Mouse (Mus musculus): ENCODE measurements around the gene Bloc1s5. TPM values are rescaled to one million over a fixed set of nuclear protein-coding genes. Genes with fewer than 3 reads are reported as not detected.
"Not testable (repeated sequence)": the region's sequence is repeated elsewhere in the genome, so short reads cannot be mapped to it uniquely, and the experiment has no call there.

Gene Bloc1s5
- 14.2 and 16.4 TPM in 2 replicates for polyA plus RNA-seq (2015; fragmentation: Nextera tagmentation; extraction: Ambion mirVana)

GRCm38 (mm10) chr13:38634800-38635269, at the start of gene Bloc1s5:
TSS of gene Bloc1s5 (minus strand) at chr13:38635109.
- Histone ChIP-seq H3K27ac (peak within 1 kb of the TSS; percentile 94), H3K4me3 (replicated peaks) (peak within 1 kb of the TSS; percentile 68), H3K9ac (peak within 1 kb of the TSS; percentile 80), H3K27me3 (no peaks in the 10 kb centered on the region), H3K4me2 (peak within 1 kb of the TSS; percentile 72), H3K4me1 (replicated peaks) (peaks cover 53% of the 10 kb centered on the region), H3K9me3 (replicated peaks) (no peaks in the 10 kb centered on the region), H3K36me3 (peaks cover 5% of the 10 kb centered on the region)
- WGBS (ENCODE audit: insufficient replicate concordance), result under 1% methylated on average over 44 of the region's 44 CpGs
- peak; percentile 93 for DNase-seq
- peak; percentile 88 for ATAC-seq (ENCODE audit: low read depth)

DNA sequence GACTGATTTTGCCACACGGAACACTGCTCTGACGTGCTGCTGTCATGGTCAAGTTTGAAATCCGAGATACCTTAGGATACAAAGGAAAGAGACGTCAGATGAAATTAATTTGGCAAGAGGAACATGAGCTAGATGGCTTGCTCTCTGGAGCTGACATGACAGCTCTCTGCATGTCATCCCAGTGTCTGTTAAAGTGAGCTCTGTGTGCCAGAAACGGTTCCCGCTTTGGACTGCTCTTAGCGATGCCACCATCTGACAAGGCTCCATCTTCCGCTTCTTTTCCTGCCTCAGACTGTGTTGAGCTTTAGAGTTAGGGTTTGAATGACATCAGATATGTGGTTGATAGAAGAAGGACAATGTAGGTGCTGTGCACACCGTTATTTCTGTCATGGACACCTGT, 37.4 kb upstream of the Bloc1s5 start:
- DNase-seq, result no peak
- 71% methylated on average over 9 of the region's 9 CpGs for WGBS (ENCODE audit: insufficient replicate concordance)
- H3K4me3 ChIP-seq (replicated peaks), result no peak overlapping the region

DNA sequence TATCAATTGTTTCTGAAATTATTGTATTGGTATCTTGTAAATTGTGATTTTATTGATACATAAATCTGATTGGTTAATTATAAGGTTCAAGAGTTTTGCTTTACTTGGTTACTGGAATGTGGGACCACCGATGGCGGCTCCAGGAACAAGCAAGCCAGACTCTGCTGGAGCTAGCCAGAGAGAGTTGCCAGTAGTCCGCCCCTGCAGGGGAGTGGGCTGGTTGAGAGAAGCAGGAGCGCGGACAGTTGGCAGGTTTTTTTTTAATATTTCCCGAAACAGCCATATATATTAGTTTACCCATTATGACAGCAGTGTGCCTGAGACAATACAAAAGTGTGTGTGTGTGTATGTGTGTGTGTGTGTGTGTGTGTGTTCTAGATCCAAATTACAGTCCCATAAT, 36.5 kb upstream of the Bloc1s5 start:
- not testable (repeated sequence) for DNase-seq; H3K36me3 ChIP-seq; H3K9me3 ChIP-seq (replicated peaks); H3K27me3 ChIP-seq; H3K4me3 ChIP-seq (replicated peaks); ATAC-seq (ENCODE audit: low read depth); H3K9ac ChIP-seq; H3K4me1 ChIP-seq (replicated peaks); H3K27ac ChIP-seq; H3K4me2 ChIP-seq
- WGBS (ENCODE audit: insufficient replicate concordance), result 76% methylated on average over 6 of the region's 6 CpGs

More for the DNA sequence above, 37.4 kb upstream of the Bloc1s5 start:
- Histone ChIP-seq H3K36me3 (no peaks in the 10 kb centered on the region), H3K27ac (no peak overlapping the region), H3K9me3 (replicated peaks) (no peaks in the 10 kb centered on the region), H3K9ac (no peak overlapping the region), H3K4me2 (no peak overlapping the region), H3K27me3 (no peaks in the 10 kb centered on the region), H3K4me1 (replicated peaks) (peaks cover 4% of the 10 kb centered on the region; the same call in 1 of the 2 replicates)
- ATAC-seq (ENCODE audit: low read depth), result no peak

DNA sequence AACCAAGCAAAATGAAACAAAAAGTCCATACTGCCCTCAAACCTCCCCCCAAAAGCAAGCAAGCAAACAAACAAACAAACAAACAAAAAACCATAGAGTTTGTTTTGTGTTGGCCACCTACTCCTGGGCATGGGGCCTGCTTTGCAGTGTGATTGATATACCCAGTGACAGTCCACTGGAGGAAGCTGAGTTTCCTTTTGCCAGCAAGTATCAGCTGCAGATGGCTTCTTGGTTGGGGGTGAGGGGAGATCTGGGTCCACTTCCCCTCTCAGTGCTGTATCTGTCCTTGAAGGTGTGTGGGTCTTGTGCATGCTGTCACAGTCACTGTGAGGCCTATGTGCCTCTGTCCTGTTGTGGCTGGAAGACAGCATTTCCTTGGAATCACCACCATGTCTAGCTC, 35.1 kb upstream of the Bloc1s5 start:
- no peak overlapping the region for H3K4me3 ChIP-seq (replicated peaks)
- no peak for ATAC-seq (ENCODE audit: low read depth)

DNA sequence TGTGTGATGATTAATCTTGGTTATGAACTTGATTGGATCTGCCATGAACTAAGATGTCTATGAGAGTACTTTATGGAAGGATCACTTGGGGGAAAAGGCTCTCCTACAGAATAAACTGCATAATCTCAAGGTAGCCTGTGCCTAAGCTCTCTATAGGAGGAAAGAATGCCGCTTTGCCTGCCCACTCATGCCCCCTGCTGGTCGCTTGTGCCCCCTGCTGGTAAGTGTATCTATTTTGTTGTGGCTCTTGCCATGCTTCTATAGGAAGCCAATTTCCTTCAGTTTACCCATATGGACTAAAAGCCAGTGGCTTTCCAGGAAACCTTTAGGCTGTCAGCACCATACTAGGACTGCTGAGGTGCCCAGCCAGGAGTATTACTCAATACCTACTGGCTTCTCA, 33.6 kb upstream of the Bloc1s5 start:
- peak; percentile 47; the same call in 1 of the 2 replicates for ATAC-seq (ENCODE audit: low read depth)
- no peaks in the 10 kb centered on the region for H3K36me3 ChIP-seq
- H3K9me3 ChIP-seq (replicated peaks), result no peaks in the 10 kb centered on the region
- 5% methylated on average over 2 of the region's 2 CpGs for WGBS (ENCODE audit: insufficient replicate concordance)
- no peak overlapping the region for H3K27ac ChIP-seq
- H3K27me3 ChIP-seq, result no peaks in the 10 kb centered on the region
- DNase-seq, result peak; percentile 68
- no peak overlapping the region for H3K9ac ChIP-seq
- no peak overlapping the region for H3K4me3 ChIP-seq (replicated peaks)
- H3K4me2 ChIP-seq, result no peak overlapping the region
- peaks cover 31% of the 10 kb centered on the region for H3K4me1 ChIP-seq (replicated peaks)

More for the DNA sequence above, 35.1 kb upstream of the Bloc1s5 start:
- Histone ChIP-seq H3K4me1 (replicated peaks) (peaks cover 18% of the 10 kb centered on the region), H3K4me2 (no peak overlapping the region), H3K36me3 (no peaks in the 10 kb centered on the region), H3K27ac (no peak overlapping the region), H3K9ac (no peak overlapping the region), H3K9me3 (replicated peaks) (no peaks in the 10 kb centered on the region), H3K27me3 (no peaks in the 10 kb centered on the region)
- DNase-seq, result no peak

- Histone ChIP-seq H3K9ac (peak overlapping the region; percentile 27; the same call in 1 of the 2 replicates), H3K27ac (peak overlapping the region; percentile 64), H3K9me3 (replicated peaks) (peaks cover 9% of the 10 kb centered on the region; the same call in 1 of the 2 replicates), H3K36me3 (no peaks in the 10 kb centered on the region), H3K4me3 (replicated peaks) (no peak overlapping the region), H3K4me1 (replicated peaks) (peaks cover 39% of the 10 kb centered on the region), H3K27me3 (no peaks in the 10 kb centered on the region), H3K4me2 (peak overlapping the region; percentile 49)
- ATAC-seq (ENCODE audit: low read depth) (peak; percentile 95), DNase-seq (peak; percentile 27)
- 15% methylated on average over 1 of the region's 1 CpGs for WGBS (ENCODE audit: insufficient replicate concordance)
These were observed 29.8 kb upstream of the Bloc1s5 start for GRCm38 (mm10) chr13:38664753-38665152.

DNA sequence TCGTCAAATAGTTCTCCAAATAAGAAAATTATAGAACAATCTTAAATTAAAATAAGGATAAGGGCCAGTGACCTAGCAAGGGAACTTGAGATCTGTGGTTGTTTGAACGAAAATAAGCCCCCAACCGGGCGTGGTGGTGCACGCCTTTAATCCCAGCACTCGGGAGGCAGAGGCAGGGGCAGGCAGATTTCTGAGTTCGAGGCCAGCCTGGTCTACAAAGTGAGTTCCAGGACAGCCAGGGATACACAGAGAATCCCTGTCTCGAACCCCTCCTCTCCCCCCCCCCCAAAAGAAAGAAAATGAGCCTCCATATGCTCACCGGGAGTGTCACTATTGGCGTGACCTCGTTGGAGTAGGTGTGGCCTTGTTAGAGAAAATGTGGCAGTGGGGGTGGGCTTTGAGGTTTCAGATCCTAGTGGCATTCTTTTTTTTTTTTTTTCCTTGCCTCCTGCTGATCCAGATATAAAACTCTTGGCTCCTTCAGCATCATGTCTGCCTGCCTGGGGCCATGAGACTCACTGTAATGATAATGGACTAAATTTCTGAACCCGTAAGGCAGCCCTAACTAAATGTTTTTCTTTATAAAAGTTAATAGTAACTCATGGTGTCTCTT, 24.7 kb upstream of the Bloc1s5 start:
- Histone ChIP-seq H3K27ac (peak overlapping the region; percentile 77), H3K27me3 (no peaks in the 10 kb centered on the region), H3K9me3 (replicated peaks) (peaks cover 9% of the 10 kb centered on the region; the same call in 1 of the 2 replicates), H3K4me3 (replicated peaks) (0 out of 2 replicates have a peak overlapping the region, but pooled peaks have one; percentile 85), H3K9ac (no peak overlapping the region), H3K4me2 (peak overlapping the region; percentile 89), H3K4me1 (replicated peaks) (peaks cover 46% of the 10 kb centered on the region), H3K36me3 (peaks cover 18% of the 10 kb centered on the region)
- no peak for DNase-seq
- no peak for ATAC-seq (ENCODE audit: low read depth)
- WGBS (ENCODE audit: insufficient replicate concordance), result 58% methylated on average over 12 of the region's 12 CpGs

GRCm38 (mm10) chr13:38658528-38659280, 23.8 kb upstream of the Bloc1s5 start, which contains the start of gene Eef1e1:
TSS of gene Eef1e1 (minus strand) at chr13:38659058.
- Histone ChIP-seq H3K4me1 (replicated peaks) (peaks cover 38% of the 10 kb centered on the region), H3K27me3 (no peaks in the 10 kb centered on the region), H3K4me2 (peak within 1 kb of the TSS; percentile 89), H3K9me3 (replicated peaks) (peaks cover 9% of the 10 kb centered on the region; the same call in 1 of the 2 replicates), H3K4me3 (replicated peaks) (peak within 1 kb of the TSS; percentile 85), H3K36me3 (peaks cover 28% of the 10 kb centered on the region), H3K9ac (peak within 1 kb of the TSS; percentile 91), H3K27ac (peak within 1 kb of the TSS; percentile 78)
- DNase-seq (peak; percentile 99), ATAC-seq (ENCODE audit: low read depth) (peak; percentile 98)
- WGBS (ENCODE audit: insufficient replicate concordance), result 0% methylated on average over 59 of the region's 59 CpGs

- no peak for DNase-seq
- H3K9me3 ChIP-seq (replicated peaks), result peaks cover 8% of the 10 kb centered on the region; the same call in 1 of the 2 replicates
- 14% methylated on average over 4 of the region's 4 CpGs for WGBS (ENCODE audit: insufficient replicate concordance)
- ATAC-seq (ENCODE audit: low read depth), result no peak
- H3K4me3 ChIP-seq (replicated peaks), result peak overlapping the region; percentile 85
- peak overlapping the region; percentile 91 for H3K9ac ChIP-seq
- H3K27ac ChIP-seq, result peak overlapping the region; percentile 78
- peak overlapping the region; percentile 89 for H3K4me2 ChIP-seq
- no peaks in the 10 kb centered on the region for H3K27me3 ChIP-seq
- peaks cover 38% of the 10 kb centered on the region for H3K4me1 ChIP-seq (replicated peaks)
- H3K36me3 ChIP-seq, result peaks cover 36% of the 10 kb centered on the region
These were observed 23.0 kb upstream of the Bloc1s5 start for GRCm38 (mm10) chr13:38657865-38658264.

DNA sequence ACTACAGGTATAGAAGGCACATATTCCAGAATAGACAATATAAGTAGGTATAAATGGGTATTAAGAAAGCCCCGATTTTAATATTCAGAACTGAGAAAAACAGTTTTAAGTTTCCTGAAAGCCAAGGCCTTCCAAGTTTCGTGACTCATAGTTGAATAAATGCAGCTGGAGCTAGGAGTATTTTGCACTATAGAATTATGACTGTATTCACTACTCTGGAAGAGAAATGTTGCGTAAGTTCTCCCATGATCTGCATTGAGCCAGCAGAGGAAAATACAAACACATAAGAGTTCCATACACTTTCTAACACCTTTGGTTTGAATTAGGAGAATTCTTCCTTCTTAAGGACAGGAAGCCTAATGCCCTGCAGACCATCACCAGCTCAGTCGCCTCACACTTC, 15.4 kb upstream of the Bloc1s5 start:
- H3K27ac ChIP-seq, result no peak overlapping the region
- H3K27me3 ChIP-seq, result no peaks in the 10 kb centered on the region
- ATAC-seq (ENCODE audit: low read depth), result no peak
- H3K4me1 ChIP-seq (replicated peaks), result no peaks in the 10 kb centered on the region
- DNase-seq, result no peak
- 89% methylated on average over 4 of the region's 4 CpGs for WGBS (ENCODE audit: insufficient replicate concordance)
- H3K36me3 ChIP-seq, result peaks cover 92% of the 10 kb centered on the region
- no peak overlapping the region for H3K4me3 ChIP-seq (replicated peaks)
- H3K4me2 ChIP-seq, result no peak overlapping the region
- no peaks in the 10 kb centered on the region for H3K9me3 ChIP-seq (replicated peaks)
- no peak overlapping the region for H3K9ac ChIP-seq

GRCm38 (mm10) chr13:38649069-38649468, 14.2 kb upstream of the Bloc1s5 start:
- Histone ChIP-seq H3K9ac (no peak overlapping the region), H3K4me3 (replicated peaks) (no peak overlapping the region), H3K36me3 (peaks cover 92% of the 10 kb centered on the region), H3K4me1 (replicated peaks) (no peaks in the 10 kb centered on the region), H3K9me3 (replicated peaks) (no peaks in the 10 kb centered on the region), H3K27ac (no peak overlapping the region; the same call in 1 of the 2 replicates), H3K4me2 (no peak overlapping the region), H3K27me3 (no peaks in the 10 kb centered on the region)
- WGBS (ENCODE audit: insufficient replicate concordance), result 75% methylated on average over 4 of the region's 4 CpGs
- ATAC-seq (ENCODE audit: low read depth), result no peak
- no peak for DNase-seq

Data from liver, embryonic 13.5 days (tissue).